Mouse (Mus musculus) hindbrain, embryonic 11.5 days (tissue): Measurements from ENCODE around the gene Dcun1d1. TPM values are rescaled to one million over a fixed set of nuclear protein-coding genes. Genes with fewer than 3 reads are reported as not detected.

Experiments
- ATAC-seq: fragments of 200-750 bp; cut with Nextera tagmentation; 2 replicates; pipeline ENCODE4 v1.8.0; 2017; ENCODE audit warnings: mild to moderate bottlenecking, moderate TSS enrichment, moderate library complexity; ENCODE audit not compliant: low FRiP score
- DNase-seq: peaks from one replicate; pipeline ENCODE4 v3.0.0-alpha.2; 2015; ENCODE audit warnings: low spot score
- H3K27ac ChIP-seq: fragments of 300-500 bp; sonication (generic); 2 replicates; pipeline ENCODE4 v1.5.1; 2014; ENCODE audit warnings: mild to moderate bottlenecking, low read depth, low read length
- H3K27me3 ChIP-seq: fragments of 300-500 bp; sonication (generic); 2 replicates; pipeline ENCODE4 v1.6.1; 2014; ENCODE audit warnings: mild to moderate bottlenecking, low read length, moderate library complexity, mixed read lengths; ENCODE audit not compliant: control insufficient read depth, insufficient read depth
- H3K36me3 ChIP-seq: fragments of 300-500 bp; sonication (generic); 2 replicates; pipeline ENCODE4 v1.6.1; 2014; ENCODE audit warnings: mild to moderate bottlenecking, low read length, moderate library complexity, mixed read lengths; ENCODE audit not compliant: control insufficient read depth, insufficient read depth
- H3K4me1 ChIP-seq: fragments of 300-500 bp; sonication (generic); replicated peaks from 2 replicates; pipeline ENCODE4 v1.6.1; 2014; ENCODE audit warnings: low read length, mixed read lengths; ENCODE audit not compliant: control insufficient read depth, insufficient read depth
- H3K4me2 ChIP-seq: fragments of 300-500 bp; sonication (generic); replicated peaks from 2 replicates; pipeline ENCODE4 v1.6.1; 2014; ENCODE audit warnings: mild to moderate bottlenecking, low read depth, low read length
- H3K4me3 ChIP-seq: fragments of 300-500 bp; sonication (generic); 2 replicates; pipeline ENCODE4 v1.5.1; 2014; ENCODE audit warnings: low read depth, low read length
- H3K9ac ChIP-seq: fragments of 300-500 bp; sonication (generic); 2 replicates; pipeline ENCODE4 v1.6.1; 2014; ENCODE audit warnings: low read depth, low read length
- H3K9me3 ChIP-seq: fragments of 300-500 bp; sonication (generic); 2 replicates; pipeline ENCODE4 v1.6.1; 2016; ENCODE audit warnings: low read length; ENCODE audit not compliant: control insufficient read depth
- WGBS: fragments of 180-500 bp; shearing (Covaris S2); extraction: QIAGEN DNeasy Blood & Tissue Kit; methylation state at CpG from one replicate; pipeline ENCODE4 v1.1.7; 2014; 5-methylcytosine and 5-hydroxymethylcytosine counted together
- polyA plus RNA-seq: library from polyadenylated mRNA; unstranded; fragments of >200 nt; fragmentation: Nextera tagmentation; extraction: Ambion mirVana; gene quantifications from 2 replicates; pipeline ENCODE4 v1.2.1, GENCODE M21; 2014

Gene Dcun1d1
- polyA plus RNA-seq, 1 experiment from 2014 or later: 107 TPM

- 46% methylated on average over 2 of the region's 2 CpGs for WGBS
These were observed 2.8 kb upstream of the Dcun1d1 start for GRCm38 (mm10) chr3:35940047-35940446.

DNA sequence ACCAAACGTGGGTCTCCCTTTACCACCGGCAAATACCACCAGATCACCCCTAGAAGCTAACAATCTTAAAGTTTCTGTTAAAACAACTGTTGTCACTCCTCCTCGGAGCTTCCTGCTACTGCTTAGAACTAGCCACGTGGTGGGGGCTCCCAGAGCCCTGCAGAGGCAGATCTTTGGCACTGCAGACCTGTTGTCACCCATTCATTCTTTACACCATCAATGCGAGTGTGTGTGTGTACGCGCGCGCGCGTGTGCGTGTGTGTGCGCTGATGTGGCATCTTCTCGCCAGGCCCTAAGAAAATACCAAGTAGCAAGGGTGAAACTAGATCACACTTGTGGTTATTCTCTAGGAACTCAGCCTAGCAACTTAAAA lies 3.9 kb downstream of the Dcun1d1 start:
- Histone ChIP-seq H3K4me3 (peak overlapping the region; percentile 74), H3K36me3 (no peaks in the 10 kb centered on the region), H3K4me1 (no peaks in the 10 kb centered on the region), H3K9me3 (no peaks in the 10 kb centered on the region), H3K4me2 (peak overlapping the region; percentile 67), H3K9ac (peak overlapping the region; percentile 94), H3K27ac (no peak overlapping the region), H3K27me3 (no peaks in the 10 kb centered on the region)
- DNase-seq (peak; percentile 60), ATAC-seq (peak; percentile 59)
- WGBS: 1% methylated on average over 14 of the region's 14 CpGs

More at GRCm38 (mm10) chr3:35940047-35940446, 2.8 kb upstream of the Dcun1d1 start:
- Histone ChIP-seq H3K36me3 (no peaks in the 10 kb centered on the region), H3K4me2 (no peak overlapping the region), H3K27me3 (no peaks in the 10 kb centered on the region), H3K9me3 (no peaks in the 10 kb centered on the region), H3K27ac (no peak overlapping the region), H3K9ac (no peak overlapping the region), H3K4me3 (no peak overlapping the region), H3K4me1 (no peaks in the 10 kb centered on the region)
- DNase-seq (no peak), ATAC-seq (no peak)

GRCm38 (mm10) chr3:35932735-35933404 lies 4.4 kb downstream of the Dcun1d1 start:
- ATAC-seq (peak; percentile 93), DNase-seq (peak; percentile 88)
- Histone ChIP-seq H3K4me2 (peak overlapping the region; percentile 69), H3K36me3 (no peaks in the 10 kb centered on the region), H3K9me3 (no peaks in the 10 kb centered on the region), H3K27ac (peak overlapping the region; percentile 87), H3K27me3 (no peaks in the 10 kb centered on the region), H3K4me1 (no peaks in the 10 kb centered on the region), H3K4me3 (peak overlapping the region; percentile 74), H3K9ac (peak overlapping the region; percentile 94)
- WGBS: 1% methylated on average over 22 of the region's 73 CpGs

GRCm38 (mm10) chr3:35931896-35932727 lies 5.1 kb downstream of the Dcun1d1 start:
- WGBS: under 1% methylated on average over 35 of the region's 65 CpGs

DNA sequence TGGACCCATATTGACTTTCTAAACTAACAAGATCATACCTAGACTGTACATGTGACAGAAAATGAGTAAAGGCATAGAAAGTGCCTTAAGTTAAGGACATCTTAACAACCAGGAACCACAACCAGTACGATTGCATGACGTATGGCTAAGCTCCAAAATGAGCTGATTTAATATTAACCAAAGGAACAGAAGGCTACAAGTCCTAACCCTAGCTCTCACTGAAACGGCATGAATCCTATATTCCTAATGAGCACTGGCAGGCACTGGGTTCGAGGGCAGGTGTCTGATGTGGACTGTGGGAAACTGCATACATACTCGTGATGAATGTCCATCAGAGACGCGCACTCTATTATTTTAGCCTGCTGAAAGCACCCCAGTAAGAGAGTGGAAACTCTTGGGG lies 5.9 kb downstream of the Dcun1d1 start:
- H3K9ac ChIP-seq: peak overlapping the region; percentile 94; the same call in 1 of the 2 replicates
- H3K4me2 ChIP-seq: peak overlapping the region; percentile 69
- H3K27ac ChIP-seq: no peak overlapping the region
- H3K4me1 ChIP-seq: no peaks in the 10 kb centered on the region
- no peaks in the 10 kb centered on the region for H3K9me3 ChIP-seq
- ATAC-seq (no peak), DNase-seq (peak; percentile 22)
- H3K4me3 ChIP-seq: peak overlapping the region; percentile 74
- H3K27me3 ChIP-seq: no peaks in the 10 kb centered on the region
- H3K36me3 ChIP-seq: no peaks in the 10 kb centered on the region
- 38% methylated on average over 7 of the region's 7 CpGs for WGBS

More at GRCm38 (mm10) chr3:35931896-35932727, 5.1 kb downstream of the Dcun1d1 start:
- no peaks in the 10 kb centered on the region for H3K4me1 ChIP-seq
- no peaks in the 10 kb centered on the region for H3K9me3 ChIP-seq
- peak; percentile 79 for ATAC-seq
- peak overlapping the region; percentile 94 for H3K9ac ChIP-seq
- peak overlapping the region; percentile 69 for H3K4me2 ChIP-seq
- H3K27ac ChIP-seq: peak overlapping the region; percentile 87
- H3K4me3 ChIP-seq: peak overlapping the region; percentile 74
- H3K36me3 ChIP-seq: no peaks in the 10 kb centered on the region
- peak; percentile 64 for DNase-seq
- no peaks in the 10 kb centered on the region for H3K27me3 ChIP-seq

GRCm38 (mm10) chr3:35929831-35930230 lies 7.4 kb downstream of the Dcun1d1 start:
- no peaks in the 10 kb centered on the region for H3K9me3 ChIP-seq
- H3K9ac ChIP-seq: no peak overlapping the region
- no peak for ATAC-seq
- no peak for DNase-seq
- 77% methylated on average over 8 of the region's 8 CpGs for WGBS
- no peak overlapping the region for H3K27ac ChIP-seq
- H3K4me1 ChIP-seq: no peaks in the 10 kb centered on the region
- H3K36me3 ChIP-seq: no peaks in the 10 kb centered on the region
- no peak overlapping the region for H3K4me3 ChIP-seq
- H3K4me2 ChIP-seq: no peak overlapping the region
- H3K27me3 ChIP-seq: no peaks in the 10 kb centered on the region

- H3K4me1 ChIP-seq: no peaks in the 10 kb centered on the region
- no peak overlapping the region for H3K27ac ChIP-seq
- 82% methylated on average over 3 of the region's 3 CpGs for WGBS
- no peak for ATAC-seq
- no peaks in the 10 kb centered on the region for H3K9me3 ChIP-seq
- no peaks in the 10 kb centered on the region for H3K27me3 ChIP-seq
- H3K36me3 ChIP-seq: no peaks in the 10 kb centered on the region
- H3K4me2 ChIP-seq: no peak overlapping the region
- H3K9ac ChIP-seq: no peak overlapping the region
- no peak for DNase-seq
- no peak overlapping the region for H3K4me3 ChIP-seq
These were observed 7.8 kb downstream of the Dcun1d1 start for GRCm38 (mm10) chr3:35929406-35929805.

DNA sequence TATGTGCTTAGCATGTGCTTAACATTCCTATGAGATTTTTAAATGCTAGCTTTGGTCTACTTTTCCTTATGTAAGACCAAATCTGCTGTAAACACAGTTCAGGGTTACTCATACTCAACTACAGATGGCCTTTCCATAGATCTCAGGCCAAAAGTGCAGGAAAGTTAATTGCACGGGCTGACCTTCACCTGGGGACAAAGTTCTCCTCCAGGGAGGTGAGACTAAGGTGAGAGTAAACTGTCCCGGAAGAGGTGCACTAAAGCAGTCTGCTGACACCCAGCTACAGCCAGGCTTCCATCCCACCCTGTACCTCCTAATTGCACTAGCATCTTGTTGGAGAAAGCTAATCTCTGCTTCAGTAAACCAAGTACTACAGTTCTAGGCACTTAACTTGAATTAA lies 11.4 kb downstream of the Dcun1d1 start:
- no peak overlapping the region for H3K9ac ChIP-seq
- WGBS: 82% methylated on average over 2 of the region's 2 CpGs
- no peaks in the 10 kb centered on the region for H3K4me1 ChIP-seq
- DNase-seq (no peak), ATAC-seq (no peak)
- H3K4me3 ChIP-seq: no peak overlapping the region
- no peak overlapping the region for H3K27ac ChIP-seq
- no peaks in the 10 kb centered on the region for H3K36me3 ChIP-seq
- H3K4me2 ChIP-seq: no peak overlapping the region
- H3K9me3 ChIP-seq: no peaks in the 10 kb centered on the region
- H3K27me3 ChIP-seq: no peaks in the 10 kb centered on the region
